Comparison of ENCODE assay signal across 12 mouse cellular contexts in the genomic region with DNA sequence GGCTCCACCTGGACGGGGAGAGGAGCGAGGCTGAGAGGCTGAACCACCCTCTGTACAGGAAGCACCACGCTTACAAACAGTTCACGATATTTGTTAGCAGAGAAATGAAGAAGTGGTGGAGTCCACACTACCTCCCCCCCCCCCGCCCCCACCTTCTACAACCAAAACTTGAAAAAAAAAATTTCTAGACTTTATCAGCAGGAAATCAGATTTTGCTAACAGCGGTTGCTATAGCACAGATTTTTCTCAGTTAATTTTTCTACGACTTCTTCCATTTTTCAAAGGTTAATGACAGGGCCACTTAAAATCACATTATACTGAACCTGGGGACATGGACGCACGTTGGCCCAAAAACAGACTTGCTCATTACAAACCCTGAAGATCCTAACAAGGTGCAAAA.
"Had no signal": no experiment of that assay in that cellular context is flagged by ENCODE, and none has a peak within 500 bp of the region (broad histone marks: within the 10 kb centered on the region; RNA-seq: fewer than 3 reads in every experiment).

No protein-coding gene starts in this region.

- H3K9ac ChIP-seq: lung, embryonic 14.5 days; midbrain, embryonic 13.5 days; midbrain, embryonic 15.5 days; neural tube, embryonic 12.5 days had no signal

- H3K27ac ChIP-seq: midbrain, embryonic 13.5 days; midbrain, embryonic 15.5 days; neural tube, embryonic 12.5 days had no signal

- H3K9me3 ChIP-seq: midbrain, embryonic 13.5 days; midbrain, embryonic 15.5 days; neural tube, embryonic 12.5 days had no signal

- H3K4me3 ChIP-seq: midbrain, embryonic 13.5 days; midbrain, embryonic 15.5 days; neural tube, embryonic 12.5 days had no signal

- H3K4me2 ChIP-seq: lung, embryonic 14.5 days; midbrain, embryonic 11.5 days; midbrain, embryonic 13.5 days; midbrain, embryonic 15.5 days; neural tube, embryonic 12.5 days had no signal

- ATAC-seq: midbrain, embryonic 13.5 days; midbrain, embryonic 15.5 days had no signal

- H3K27me3 ChIP-seq: midbrain, embryonic 13.5 days; midbrain, embryonic 15.5 days; neural tube, embryonic 12.5 days had no signal

- DNase-seq: lung, adult 18-20 months; lung, embryonic 14.5 days; lung, postnatal 10 days; lung, postnatal 4 days; right cerebral cortex, postnatal 14 days; thymus, adult 18-20 months; thymus, postnatal 14 days; thymus, postnatal 36 days had no signal
